Mouse (Mus musculus): ENCODE results near the gene Foxr1. TPM values are rescaled to one million over a fixed set of nuclear protein-coding genes. Genes with fewer than 3 reads are reported as not detected.
"Not testable (repeated sequence)": the region's sequence is repeated elsewhere in the genome, so short reads cannot be mapped to it uniquely, and the experiment has no call there.

Gene Foxr1
- polyA plus RNA-seq, 1 experiment from 2014 or later, result not detected

DNA sequence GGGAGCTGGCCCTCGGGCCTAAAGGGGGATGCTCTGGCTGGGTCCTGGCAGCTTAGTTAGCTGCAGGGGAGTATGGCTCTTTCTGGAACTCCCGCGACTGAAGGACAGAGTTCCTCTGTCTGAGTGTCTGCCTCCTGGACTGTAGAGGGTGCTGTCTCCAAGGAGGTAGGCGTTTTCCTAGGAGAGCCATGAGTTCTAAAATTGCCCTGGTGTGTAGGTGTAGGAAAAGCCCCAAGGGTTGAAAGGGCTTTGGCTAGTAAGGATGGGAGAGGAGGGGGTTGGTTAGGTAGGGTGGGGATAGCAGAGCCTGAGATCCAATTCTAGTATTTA lies 13.9 kb upstream of the Foxr1 start, which contains the start of gene Upk2:
Upk2 (minus strand) TSS at position 86 of the 330 bp plus-strand sequence.
- WGBS, result 25% methylated on average over 4 of the region's 4 CpGs
- Histone ChIP-seq H3K4me3 (ENCODE audit: low read length) (no peak within 1 kb of the TSS), H3K27me3 (replicated peaks; ENCODE audit: control insufficient read depth, insufficient read depth, low read length) (peaks cover 8% of the 10 kb centered on the region; the same call in 1 of the 2 replicates), H3K27ac (ENCODE audit: low read length) (no peak within 1 kb of the TSS), H3K9me3 (ENCODE audit: control insufficient read depth, low read length) (no peaks in the 10 kb centered on the region), H3K9ac (ENCODE audit: low read depth, low read length) (no peak within 1 kb of the TSS), H3K4me2 (ENCODE audit: low read depth, low read length) (no peak within 1 kb of the TSS), H3K4me1 (ENCODE audit: control insufficient read depth, insufficient read depth, low read length) (peaks cover 8% of the 10 kb centered on the region; the same call in 1 of the 2 replicates), H3K36me3 (ENCODE audit: control insufficient read depth, insufficient read depth, low read length) (no peaks in the 10 kb centered on the region)
- ATAC-seq, result peak; percentile 24; the same call in 1 of the 2 replicates

DNA sequence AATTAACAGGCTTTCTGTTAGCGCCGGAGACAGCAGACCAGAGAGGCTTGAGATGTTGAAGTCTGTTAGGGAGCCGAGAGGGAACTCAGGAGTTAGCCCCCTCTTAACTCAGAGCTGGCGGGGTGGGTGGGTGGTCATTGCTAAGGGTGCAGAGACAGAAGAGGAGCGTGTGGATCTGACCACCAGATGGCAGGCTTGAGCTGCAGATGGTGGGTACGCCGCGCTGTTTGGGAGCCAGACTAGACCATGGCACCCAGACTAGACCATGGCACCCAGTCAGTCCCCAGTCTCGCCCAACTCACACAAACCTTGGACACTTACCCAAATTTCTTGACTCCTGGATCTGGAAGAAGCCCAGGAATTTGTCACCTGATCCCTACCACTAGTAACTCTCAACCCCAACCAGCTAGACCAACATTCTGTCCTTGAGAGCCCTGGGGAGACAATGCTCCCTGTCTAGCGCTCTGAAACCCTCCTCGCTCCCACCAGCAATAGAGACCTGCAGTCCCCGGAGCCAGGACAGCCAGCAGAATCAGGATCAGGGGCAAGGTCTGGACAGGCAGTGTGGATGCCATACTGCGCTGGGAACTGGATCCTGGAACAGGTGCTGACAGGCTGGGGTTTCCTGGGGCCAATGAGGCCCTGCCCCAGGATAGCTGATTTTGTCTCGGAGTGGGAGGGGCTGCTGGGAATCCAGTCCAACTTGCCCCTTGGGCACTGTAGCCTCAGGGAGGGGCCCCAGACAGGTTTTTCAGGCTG lies 13.4 kb upstream of the Foxr1 start:
- H3K36me3 ChIP-seq (ENCODE audit: control insufficient read depth, insufficient read depth, low read length), result no peaks in the 10 kb centered on the region
- H3K27ac ChIP-seq (ENCODE audit: low read length), result no peak overlapping the region
- no peak overlapping the region for H3K4me3 ChIP-seq (ENCODE audit: low read length)
- no peak overlapping the region for H3K9ac ChIP-seq (ENCODE audit: low read depth, low read length)
- no peaks in the 10 kb centered on the region for H3K9me3 ChIP-seq (ENCODE audit: control insufficient read depth, low read length)
- 10% methylated on average over 14 of the region's 14 CpGs for WGBS
- no peak overlapping the region for H3K4me2 ChIP-seq (ENCODE audit: low read depth, low read length)
- ATAC-seq, result peak; percentile 90
- H3K4me1 ChIP-seq (ENCODE audit: control insufficient read depth, insufficient read depth, low read length), result peaks cover 8% of the 10 kb centered on the region; the same call in 1 of the 2 replicates
- peaks cover 8% of the 10 kb centered on the region; the same call in 1 of the 2 replicates for H3K27me3 ChIP-seq (replicated peaks; ENCODE audit: control insufficient read depth, insufficient read depth, low read length)

GRCm38 (mm10) chr9:44450387-44450786 lies 9.5 kb upstream of the Foxr1 start:
- no peak for ATAC-seq
- H3K9ac ChIP-seq (ENCODE audit: low read depth, low read length), result no peak overlapping the region
- H3K27ac ChIP-seq (ENCODE audit: low read length), result no peak overlapping the region
- H3K36me3 ChIP-seq (ENCODE audit: control insufficient read depth, insufficient read depth, low read length), result no peaks in the 10 kb centered on the region
- no peak overlapping the region for H3K4me2 ChIP-seq (ENCODE audit: low read depth, low read length)
- H3K4me1 ChIP-seq (ENCODE audit: control insufficient read depth, insufficient read depth, low read length), result peaks cover 8% of the 10 kb centered on the region; the same call in 1 of the 2 replicates
- no peaks in the 10 kb centered on the region for H3K9me3 ChIP-seq (ENCODE audit: control insufficient read depth, low read length)
- H3K4me3 ChIP-seq (ENCODE audit: low read length), result no peak overlapping the region
- H3K27me3 ChIP-seq (replicated peaks; ENCODE audit: control insufficient read depth, insufficient read depth, low read length), result peaks cover 8% of the 10 kb centered on the region; the same call in 1 of the 2 replicates

DNA sequence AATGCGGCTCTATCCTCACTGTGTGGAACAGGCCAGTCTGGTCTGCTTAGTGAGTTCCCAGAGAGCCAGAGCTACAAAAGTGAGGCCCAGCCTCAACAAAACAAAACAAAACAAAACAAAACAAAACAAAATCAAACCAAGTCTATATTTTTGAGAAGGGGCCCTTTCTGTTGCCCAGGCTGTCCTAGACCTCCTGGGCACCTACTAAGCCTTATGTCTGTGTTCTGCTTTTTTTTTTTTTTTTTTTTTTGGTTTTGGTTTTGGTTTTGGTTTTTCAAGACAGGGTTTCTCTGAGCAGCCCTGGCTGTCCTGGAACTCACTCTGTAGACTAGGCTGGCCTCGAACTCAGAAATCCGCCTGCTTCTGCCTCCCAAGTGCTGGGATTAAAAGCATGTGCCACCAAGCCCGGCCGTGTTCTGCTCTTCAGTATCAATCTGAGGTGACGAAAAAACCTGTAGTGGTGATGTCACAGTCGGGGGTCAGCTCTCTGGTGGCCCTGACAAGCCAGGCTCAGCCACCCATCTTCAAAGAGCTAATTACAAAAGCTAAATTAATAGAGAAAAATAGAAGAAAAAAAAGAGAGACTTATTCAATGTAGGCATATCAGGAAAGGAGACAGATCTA lies 3.6 kb upstream of the Foxr1 start:
- not testable (repeated sequence) for H3K4me3 ChIP-seq (ENCODE audit: low read length); H3K27ac ChIP-seq (ENCODE audit: low read length); H3K4me1 ChIP-seq (ENCODE audit: control insufficient read depth, insufficient read depth, low read length); H3K9me3 ChIP-seq (ENCODE audit: control insufficient read depth, low read length); H3K9ac ChIP-seq (ENCODE audit: low read depth, low read length); H3K36me3 ChIP-seq (ENCODE audit: control insufficient read depth, insufficient read depth, low read length); H3K27me3 ChIP-seq (replicated peaks; ENCODE audit: control insufficient read depth, insufficient read depth, low read length); H3K4me2 ChIP-seq (ENCODE audit: low read depth, low read length); ATAC-seq
- WGBS, result 83% methylated on average over 7 of the region's 7 CpGs

- no peak for ATAC-seq
- Histone ChIP-seq H3K9ac (ENCODE audit: low read depth, low read length) (no peak overlapping the region), H3K27ac (ENCODE audit: low read length) (no peak overlapping the region), H3K9me3 (ENCODE audit: control insufficient read depth, low read length) (no peaks in the 10 kb centered on the region), H3K27me3 (replicated peaks; ENCODE audit: control insufficient read depth, insufficient read depth, low read length) (no peaks in the 10 kb centered on the region), H3K36me3 (ENCODE audit: control insufficient read depth, insufficient read depth, low read length) (no peaks in the 10 kb centered on the region), H3K4me3 (ENCODE audit: low read length) (no peak overlapping the region), H3K4me2 (ENCODE audit: low read depth, low read length) (no peak overlapping the region), H3K4me1 (ENCODE audit: control insufficient read depth, insufficient read depth, low read length) (no peaks in the 10 kb centered on the region)
- 74% methylated on average over 6 of the region's 6 CpGs for WGBS
These were observed 5.2 kb downstream of the Foxr1 start for GRCm38 (mm10) chr9:44435747-44436146.

GRCm38 (mm10) chr9:44432577-44433185 lies 8.3 kb downstream of the Foxr1 start:
- no peaks in the 10 kb centered on the region for H3K9me3 ChIP-seq (ENCODE audit: control insufficient read depth, low read length)
- H3K4me3 ChIP-seq (ENCODE audit: low read length), result no peak overlapping the region
- no peaks in the 10 kb centered on the region for H3K4me1 ChIP-seq (ENCODE audit: control insufficient read depth, insufficient read depth, low read length)
- no peak for ATAC-seq
- no peak overlapping the region for H3K4me2 ChIP-seq (ENCODE audit: low read depth, low read length)
- H3K9ac ChIP-seq (ENCODE audit: low read depth, low read length), result no peak overlapping the region
- no peaks in the 10 kb centered on the region for H3K36me3 ChIP-seq (ENCODE audit: control insufficient read depth, insufficient read depth, low read length)
- H3K27ac ChIP-seq (ENCODE audit: low read length), result no peak overlapping the region
- WGBS, result 39% methylated on average over 5 of the region's 5 CpGs
- no peaks in the 10 kb centered on the region for H3K27me3 ChIP-seq (replicated peaks; ENCODE audit: control insufficient read depth, insufficient read depth, low read length)

DNA sequence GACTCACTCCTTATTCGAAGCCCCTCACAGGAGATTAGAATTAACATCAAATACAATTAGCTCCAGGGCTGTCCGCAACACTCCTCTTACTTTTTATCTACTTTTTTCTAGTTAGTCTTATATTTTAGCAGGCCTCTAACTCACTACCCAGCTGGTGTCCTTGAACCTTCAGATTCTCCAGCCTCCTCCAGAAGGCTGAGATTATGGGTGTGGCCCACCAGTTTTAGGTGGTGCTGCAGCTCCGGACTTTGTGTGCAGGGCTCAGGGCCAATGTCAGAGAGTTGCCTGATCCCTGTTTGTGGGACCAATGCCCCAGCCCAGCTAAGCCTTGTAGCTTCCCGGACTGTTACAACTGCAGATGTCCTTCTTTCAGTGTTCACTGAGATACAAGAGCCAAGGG lies 17.4 kb downstream of the Foxr1 start:
- Histone ChIP-seq H3K4me1 (ENCODE audit: control insufficient read depth, insufficient read depth, low read length) (0 out of 2 replicates have a peak, but pooled peaks cover under 1% of the 10 kb centered on the region), H3K27ac (ENCODE audit: low read length) (no peak overlapping the region), H3K27me3 (replicated peaks; ENCODE audit: control insufficient read depth, insufficient read depth, low read length) (no peaks in the 10 kb centered on the region), H3K36me3 (ENCODE audit: control insufficient read depth, insufficient read depth, low read length) (no peaks in the 10 kb centered on the region), H3K9ac (ENCODE audit: low read depth, low read length) (no peak overlapping the region), H3K4me3 (ENCODE audit: low read length) (no peak overlapping the region), H3K4me2 (ENCODE audit: low read depth, low read length) (no peak overlapping the region), H3K9me3 (ENCODE audit: control insufficient read depth, low read length) (no peaks in the 10 kb centered on the region)
- WGBS, result 78% methylated on average over 4 of the region's 4 CpGs
- no peak for ATAC-seq

- Histone ChIP-seq H3K4me2 (ENCODE audit: low read depth, low read length) (no peak overlapping the region), H3K27ac (ENCODE audit: low read length) (no peak overlapping the region), H3K4me3 (ENCODE audit: low read length) (no peak overlapping the region), H3K27me3 (replicated peaks; ENCODE audit: control insufficient read depth, insufficient read depth, low read length) (no peaks in the 10 kb centered on the region), H3K9me3 (ENCODE audit: control insufficient read depth, low read length) (no peaks in the 10 kb centered on the region), H3K9ac (ENCODE audit: low read depth, low read length) (no peak overlapping the region), H3K36me3 (ENCODE audit: control insufficient read depth, insufficient read depth, low read length) (no peaks in the 10 kb centered on the region), H3K4me1 (ENCODE audit: control insufficient read depth, insufficient read depth, low read length) (peaks cover 10% of the 10 kb centered on the region)
- no peak for ATAC-seq
- 68% methylated on average over 5 of the region's 5 CpGs for WGBS
These were observed 20.5 kb downstream of the Foxr1 start for GRCm38 (mm10) chr9:44420280-44420898.

DNA sequence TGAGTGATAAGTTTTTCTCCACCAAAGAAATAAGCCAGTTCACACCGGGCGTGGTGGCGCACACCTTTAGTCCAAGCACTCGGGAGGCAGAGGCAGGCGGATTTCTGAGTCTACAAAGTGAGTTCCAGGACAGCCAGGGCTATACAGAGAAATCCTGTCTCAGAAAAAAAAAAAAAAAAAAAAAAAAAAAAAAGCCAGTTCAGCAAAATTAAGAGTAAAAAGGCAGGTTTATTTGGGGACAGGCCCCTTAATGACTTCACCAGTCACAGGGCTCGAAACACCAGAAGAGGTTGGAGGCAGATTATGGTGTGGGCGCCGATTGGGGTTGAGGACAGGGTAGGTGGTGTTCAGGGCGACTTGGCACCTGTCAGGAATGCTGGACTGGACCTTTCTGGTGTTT lies 21.2 kb downstream of the Foxr1 start:
- not testable (repeated sequence) for H3K4me2 ChIP-seq (ENCODE audit: low read depth, low read length); ATAC-seq; H3K9ac ChIP-seq (ENCODE audit: low read depth, low read length); H3K36me3 ChIP-seq (ENCODE audit: control insufficient read depth, insufficient read depth, low read length); H3K27ac ChIP-seq (ENCODE audit: low read length); H3K9me3 ChIP-seq (ENCODE audit: control insufficient read depth, low read length); H3K27me3 ChIP-seq (replicated peaks; ENCODE audit: control insufficient read depth, insufficient read depth, low read length); H3K4me3 ChIP-seq (ENCODE audit: low read length)
- WGBS, result 94% methylated on average over 9 of the region's 9 CpGs
- H3K4me1 ChIP-seq (ENCODE audit: control insufficient read depth, insufficient read depth, low read length), result peaks cover 10% of the 10 kb centered on the region

All from intestine, embryonic 16.5 days (tissue).